Mouse (Mus musculus) megakaryocyte, adult 5-6 weeks (primary cell): ENCODE data around the gene Mospd3. TPM values are rescaled to one million over a fixed set of nuclear protein-coding genes. Genes with fewer than 3 reads are reported as not detected.

Experiments used
- ATAC-seq: 2 replicates; pipeline ENCODE4 v1.8.0; 2016; ENCODE audit warnings: mild to moderate bottlenecking, inconsistent platforms; ENCODE audit not compliant: poor library complexity, severe bottlenecking
- total RNA-seq, 2 experiments: library from RNA; stranded (forward) in 1 of 2; stranded (reverse) in 1 of 2; fragments of 153-499, 151-499 nt in 1 of 2; fragments of 221-1000, 200-1000 nt in 1 of 2; gene quantifications; 2 replicates each; pipeline versions ENCODE4 v1.2.3 to v1.2.4; 2015 to 2017

Gene Mospd3
- total RNA-seq, 2 experiments from 2014 or later = 10.6 to 60.5 TPM

DNA sequence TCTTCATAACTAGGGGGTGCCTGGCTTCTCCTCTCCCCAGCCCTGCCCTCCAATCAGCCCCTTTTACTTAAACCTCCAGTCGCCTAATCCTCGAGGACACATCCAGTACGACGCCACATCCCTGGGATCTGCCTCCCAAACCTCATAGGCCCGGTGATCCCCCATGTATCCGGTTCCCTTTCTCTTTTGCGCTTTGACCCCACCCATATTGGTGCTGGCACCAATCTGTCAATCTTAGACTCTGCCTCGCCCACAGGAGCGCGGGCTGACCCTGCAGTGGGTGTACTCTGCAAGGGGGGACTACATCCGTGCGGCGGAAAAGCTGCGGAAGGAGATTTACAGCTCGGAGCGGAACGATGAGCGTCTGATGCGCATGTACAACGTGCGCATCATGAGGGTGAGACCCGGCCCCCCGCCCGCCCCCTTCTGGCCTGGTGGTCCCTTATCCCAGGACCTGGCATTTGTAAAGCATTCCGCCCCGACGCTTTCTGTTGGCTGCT is 17.1 kb downstream of the Mospd3 start:
- ATAC-seq = no peak

DNA sequence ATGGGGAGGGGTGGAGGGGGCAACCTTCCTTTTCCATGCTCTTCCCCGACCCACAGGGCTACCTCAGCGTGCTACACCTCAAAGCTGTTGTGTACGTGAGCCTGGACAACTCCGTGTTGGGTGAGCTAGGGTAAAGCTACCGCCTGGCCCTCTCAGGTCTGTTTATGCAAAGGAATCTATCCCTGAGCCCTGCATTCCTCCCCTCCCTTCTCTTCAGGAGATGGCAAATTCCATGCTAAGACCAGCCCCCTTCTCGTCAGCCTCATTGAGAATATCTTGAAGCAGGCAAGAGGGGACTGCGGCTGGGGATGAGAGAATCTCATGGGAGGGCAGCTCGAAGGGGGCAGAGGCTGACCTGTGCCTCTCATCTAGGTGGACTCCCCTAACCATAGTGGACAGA is 18.2 kb downstream of the Mospd3 start:
- no peak for ATAC-seq

DNA sequence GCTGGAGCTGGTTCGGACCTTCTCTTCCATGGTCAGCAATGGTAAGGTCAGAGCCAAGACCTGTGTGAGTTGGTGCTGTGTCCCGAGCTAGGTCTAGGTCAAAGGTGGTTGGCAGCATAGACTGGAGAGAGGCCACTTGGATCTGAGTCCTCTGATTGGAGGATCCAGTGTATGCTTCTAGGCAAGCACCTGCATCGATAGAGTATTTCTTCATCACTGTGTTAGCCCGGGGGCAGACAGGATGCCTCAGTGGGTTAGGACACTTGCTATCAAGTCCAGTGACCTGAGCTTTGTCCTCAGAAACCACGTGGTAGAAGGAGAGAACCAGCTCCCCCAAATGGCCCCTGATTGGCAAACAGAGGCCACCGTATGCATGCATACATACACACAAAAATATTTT is 20.6 kb downstream of the Mospd3 start:
- ATAC-seq = no peak

DNA sequence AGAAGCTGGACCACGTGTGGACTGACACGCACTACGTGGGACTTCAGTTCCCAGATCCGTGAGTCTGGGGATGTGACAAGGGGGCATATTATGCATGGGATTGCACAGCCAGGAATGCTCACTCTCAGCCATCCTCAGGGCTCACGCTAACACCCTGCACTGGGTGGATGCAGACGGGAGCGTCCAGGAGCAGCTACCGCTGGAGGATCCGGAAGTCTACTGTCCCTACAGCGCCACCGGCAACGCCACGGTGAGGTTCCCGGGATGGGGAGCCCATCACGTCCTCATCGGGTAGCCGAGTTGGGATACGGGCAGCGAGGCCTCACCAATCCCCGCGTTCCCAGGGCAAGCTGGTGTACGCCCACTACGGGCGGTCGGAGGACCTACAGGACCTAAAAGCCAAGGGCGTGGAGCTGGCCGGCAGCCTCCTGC is 26.4 kb downstream of the Mospd3 start:
- ATAC-seq = no peak

DNA sequence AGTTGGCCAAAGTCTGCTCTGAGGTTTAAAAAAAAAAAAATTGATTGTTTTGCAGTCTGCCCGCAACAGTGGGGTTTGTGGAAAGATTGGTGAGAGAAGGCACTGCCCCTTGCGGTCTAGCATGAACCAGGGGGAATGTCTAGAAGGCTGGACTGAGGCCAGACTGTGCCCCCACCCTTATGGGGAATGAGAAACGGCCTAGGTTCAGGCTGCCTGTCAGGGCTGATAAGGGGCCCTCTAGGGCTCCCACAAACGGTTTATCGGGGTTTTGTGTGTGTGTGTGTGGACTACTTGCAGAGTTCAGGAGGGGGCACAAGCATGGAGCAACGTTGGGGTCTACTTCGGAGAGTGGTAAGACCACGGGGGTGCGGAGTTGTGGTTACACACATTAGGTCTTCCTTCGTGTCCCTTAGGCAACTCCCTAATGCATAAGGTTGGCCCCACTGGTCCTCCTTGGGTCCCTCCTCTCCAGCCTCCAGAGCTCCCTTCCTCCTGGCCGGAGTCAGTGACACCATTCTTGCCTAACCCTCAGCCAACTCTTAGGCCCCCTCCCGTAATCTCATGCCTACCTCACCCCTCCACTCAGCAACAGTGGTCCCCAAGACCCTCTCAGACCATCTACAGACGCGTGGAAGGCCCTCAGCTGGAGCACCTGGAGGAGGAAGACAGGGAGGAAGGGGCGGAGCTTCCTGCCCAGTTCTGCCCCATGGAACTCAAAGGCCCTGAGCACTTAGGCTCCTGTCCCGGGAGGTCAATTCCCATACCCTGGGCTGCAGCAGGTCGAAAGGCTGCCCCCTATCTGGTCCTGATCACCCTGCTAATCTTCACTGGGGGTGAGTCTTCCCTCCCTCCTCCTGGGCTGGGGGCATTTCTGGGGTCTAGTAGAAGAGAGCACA is 29.9 kb downstream of the Mospd3 start:
- ATAC-seq = peak; percentile 43

DNA sequence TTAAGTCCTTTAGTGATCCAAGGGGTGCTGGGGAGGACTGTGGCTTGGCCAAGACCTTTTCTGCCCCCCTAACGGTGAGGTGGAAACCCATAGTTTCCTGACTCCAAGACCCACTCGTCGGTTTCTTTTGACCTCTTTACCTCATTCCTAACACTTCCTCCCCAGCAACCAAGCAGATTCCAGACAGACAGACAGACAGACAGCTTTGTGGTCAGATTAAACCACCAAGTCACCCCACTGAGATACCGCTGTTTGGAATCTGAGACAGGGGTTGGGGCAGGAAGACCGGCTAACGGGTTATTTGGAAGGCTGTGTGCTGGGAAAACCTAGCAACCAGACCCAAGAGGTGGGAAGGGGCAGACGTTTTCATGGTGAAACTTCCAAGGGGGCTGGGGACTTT is 30.7 kb downstream of the Mospd3 start:
- ATAC-seq = peak; percentile 3; the same call in 1 of the 2 replicates

DNA sequence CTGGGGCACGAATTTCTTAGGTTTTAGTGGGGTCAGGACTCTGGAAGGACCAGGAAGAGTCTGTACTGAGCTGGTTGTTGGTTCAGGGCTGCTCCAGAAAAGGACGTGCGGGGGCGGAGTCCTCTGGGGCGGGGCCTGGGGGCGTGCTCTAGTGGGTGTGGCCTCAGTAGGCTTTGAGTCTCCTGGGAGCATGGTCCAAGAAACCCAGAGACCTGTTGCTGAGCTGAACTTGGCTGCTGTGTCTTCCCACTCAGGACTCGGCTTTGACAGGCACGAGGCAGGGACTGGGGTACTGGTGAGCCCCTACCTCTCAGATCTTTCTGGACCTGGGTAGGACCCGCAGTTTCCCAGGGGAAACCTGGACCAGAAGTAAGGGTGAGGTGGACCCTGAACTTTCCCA is 31.2 kb downstream of the Mospd3 start, which contains the start of gene Tfr2:
Gene Tfr2 (plus strand): TSS at position 176 of the 400 bp plus-strand sequence.
- peak; percentile 87 for ATAC-seq

DNA sequence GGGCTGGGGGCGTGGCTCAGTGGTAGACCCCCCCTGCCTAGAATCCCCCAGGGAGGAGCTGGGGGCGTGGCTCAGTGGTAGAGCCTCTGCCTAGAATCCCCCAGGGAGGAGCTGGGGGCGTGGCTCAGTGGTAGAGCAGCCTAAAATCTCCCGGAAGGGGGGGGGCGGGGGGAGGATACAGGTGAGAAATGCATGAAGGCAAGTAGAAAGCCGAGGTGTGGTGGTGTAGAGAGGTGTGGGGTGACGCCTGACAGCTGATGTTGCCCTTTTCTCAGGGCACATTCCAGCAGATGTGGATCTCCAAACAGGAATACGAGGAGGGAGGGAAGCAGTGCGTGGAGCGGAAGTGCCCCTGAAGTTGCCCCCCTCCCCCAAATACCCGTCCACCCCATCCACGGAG is 31.8 kb downstream of the Mospd3 start:
- ATAC-seq = no peak

DNA sequence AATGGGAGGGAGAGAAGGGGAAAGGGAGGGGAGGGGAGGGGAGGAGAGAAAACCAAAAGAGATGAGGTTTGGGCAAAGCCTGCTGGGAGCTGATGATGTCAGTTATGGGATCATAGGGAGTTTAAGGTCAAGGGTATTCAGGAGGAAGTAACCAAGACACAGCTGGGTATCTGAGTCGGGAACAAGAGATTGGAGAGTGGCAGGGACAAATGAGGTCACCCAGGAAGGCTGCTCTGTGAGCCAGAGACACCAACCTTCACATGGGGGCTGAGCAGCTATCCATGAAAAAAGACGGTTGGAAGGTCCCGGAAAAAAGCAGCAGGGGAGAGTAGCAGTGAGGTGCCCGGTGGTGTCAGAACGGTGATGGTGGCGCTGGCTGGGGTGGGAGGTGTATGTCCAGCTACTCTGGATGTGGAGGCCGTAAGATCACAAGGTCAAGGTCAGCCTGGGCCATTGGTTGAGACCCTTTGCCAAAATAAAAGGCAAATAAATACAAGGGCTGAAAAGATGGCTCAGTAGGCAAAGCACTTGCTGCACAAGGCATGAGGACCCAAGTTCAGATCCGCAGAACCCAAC is 32.5 kb downstream of the Mospd3 start:
- ATAC-seq = no peak

DNA sequence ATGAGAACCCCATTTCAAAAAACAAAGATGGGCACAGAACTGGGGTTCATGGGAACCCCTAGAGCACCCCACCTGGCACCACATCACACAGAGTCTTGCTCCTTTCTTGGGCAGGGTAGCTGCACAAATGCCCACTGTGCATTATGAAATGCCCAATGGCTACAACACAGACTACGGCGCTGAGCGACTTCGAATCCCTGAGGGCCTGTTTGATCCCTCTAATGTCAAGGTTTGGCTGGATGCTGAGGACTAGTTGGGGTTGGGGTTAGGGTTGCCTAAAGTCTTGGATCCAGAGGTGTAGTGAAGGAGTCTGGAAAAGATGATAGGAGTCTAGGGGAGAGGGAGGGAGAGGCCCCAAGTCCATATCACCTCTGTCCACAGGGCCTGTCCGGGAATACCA is 34.4 kb downstream of the Mospd3 start:
- no peak for ATAC-seq

DNA sequence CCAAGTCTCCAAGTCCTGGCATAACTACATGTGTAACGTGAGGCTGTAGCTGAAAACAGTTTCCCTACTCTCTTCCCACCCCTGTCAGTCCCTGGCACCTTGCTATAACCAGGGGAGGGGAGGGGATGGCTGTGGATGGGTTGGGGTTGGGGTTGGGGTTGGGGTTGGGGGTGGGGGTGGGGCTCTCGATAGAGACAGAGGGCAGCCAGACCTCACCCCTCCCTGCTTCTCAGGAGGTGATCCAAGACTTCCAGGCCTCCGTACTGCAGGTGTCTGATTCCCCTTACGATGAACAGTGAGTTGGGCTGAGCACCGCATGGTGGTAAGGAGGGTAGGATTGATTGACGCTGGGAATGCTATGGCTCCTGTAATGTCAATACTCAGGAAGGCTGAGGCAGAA is 35.1 kb downstream of the Mospd3 start:
- no peak for ATAC-seq

DNA sequence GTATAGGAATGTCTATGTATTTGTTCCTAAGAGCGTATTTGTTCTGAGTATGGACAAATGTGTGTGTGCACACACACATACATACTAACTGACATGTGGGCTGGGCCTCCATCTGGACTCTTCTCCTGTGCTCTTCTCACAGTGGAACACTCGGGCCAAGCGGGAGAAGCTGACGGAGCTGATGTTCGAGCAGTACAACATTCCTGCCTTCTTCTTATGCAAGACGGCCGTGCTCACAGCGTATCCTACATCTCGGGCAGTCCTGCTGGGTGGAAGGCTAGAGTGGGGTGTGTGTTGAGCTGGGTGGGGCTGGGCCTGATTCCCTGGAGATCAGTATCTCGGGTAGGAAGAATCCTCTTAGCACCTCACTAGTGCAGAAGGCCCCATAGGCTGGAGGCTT is 37.9 kb downstream of the Mospd3 start:
- ATAC-seq = no peak

DNA sequence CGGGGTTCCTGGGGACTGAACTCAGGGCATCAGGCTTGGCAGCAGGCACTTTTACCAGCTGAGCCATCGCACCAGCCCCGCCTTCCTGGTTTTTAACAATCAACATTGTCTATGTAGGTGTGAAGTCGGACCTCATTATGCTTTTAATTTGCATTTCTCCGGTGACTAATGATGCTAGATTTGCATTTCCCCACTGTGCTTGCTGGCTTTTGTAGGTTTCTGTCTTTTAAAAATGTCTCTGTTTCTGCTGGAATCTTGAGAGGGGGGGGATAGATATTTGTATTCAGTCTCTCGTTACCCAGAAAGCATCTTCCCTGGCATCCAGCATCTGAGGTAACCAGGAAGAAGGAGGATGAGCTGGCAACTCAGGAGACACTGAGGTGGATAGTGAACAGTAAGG is 39.3 kb downstream of the Mospd3 start:
- ATAC-seq = no peak

DNA sequence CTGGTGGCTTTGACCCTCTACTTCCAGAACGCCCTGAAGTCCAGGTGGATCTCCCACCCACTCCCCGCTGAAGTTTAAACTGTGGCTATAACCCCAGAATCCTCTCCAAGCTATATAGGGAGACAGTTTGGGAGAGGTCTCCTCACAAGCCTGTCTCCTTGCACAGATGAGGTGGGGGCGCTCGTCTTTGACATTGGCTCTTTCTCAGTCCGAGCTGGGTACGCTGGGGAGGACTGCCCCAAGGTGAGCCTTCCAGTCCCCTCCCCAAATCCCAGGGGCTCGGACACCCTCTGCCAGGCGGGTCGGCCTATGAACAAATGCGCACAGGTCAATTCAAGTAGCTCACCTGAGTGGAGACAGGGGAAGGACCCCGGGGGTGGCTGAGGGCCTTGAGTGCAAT is 47.0 kb downstream of the Mospd3 start:
- ATAC-seq = no peak

DNA sequence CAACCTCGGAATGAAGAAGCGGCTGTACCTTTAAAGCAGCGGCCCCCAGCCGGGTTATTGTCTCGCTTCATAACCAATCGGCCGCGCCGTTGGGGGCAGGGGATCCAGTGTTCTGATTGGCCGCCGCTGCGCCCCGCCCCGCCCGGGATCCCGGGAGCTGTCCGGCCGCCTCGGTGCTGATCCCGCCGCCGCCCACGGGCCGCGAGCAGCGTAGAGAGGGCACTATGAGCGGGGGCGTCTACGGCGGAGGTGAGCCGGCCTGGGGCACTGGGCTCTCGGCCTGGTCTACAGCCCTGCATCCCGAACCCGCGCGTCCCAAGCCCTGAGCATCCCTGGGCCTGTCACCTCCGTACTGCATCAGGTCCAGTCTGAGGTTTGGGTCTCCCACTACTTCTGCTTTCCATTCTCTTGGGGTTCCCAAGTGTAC is 47.4 kb downstream of the Mospd3 start, which contains the start of gene Actl6b:
Gene Actl6b (plus strand): TSS at position 107 of the 427 bp plus-strand sequence.
- ATAC-seq = peak; percentile 57

DNA sequence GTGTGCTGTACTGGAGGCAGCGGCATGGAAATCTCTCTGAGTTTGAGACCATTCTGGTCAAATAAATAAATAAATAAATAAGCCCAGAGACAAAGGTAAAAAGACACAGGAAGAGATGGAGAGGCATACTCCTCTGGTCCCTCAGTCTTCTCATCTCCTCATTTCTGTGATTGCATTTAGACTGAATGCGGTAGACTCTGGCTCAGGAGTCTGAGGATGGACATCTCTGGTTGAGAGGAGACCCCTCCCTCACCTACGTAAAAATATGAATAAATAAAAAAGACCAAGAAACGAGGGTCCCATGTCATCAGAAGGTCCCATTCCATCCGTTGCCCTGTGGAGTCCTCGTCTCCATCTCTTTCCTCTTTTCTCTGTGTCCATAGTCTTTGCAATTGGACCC is 47.9 kb downstream of the Mospd3 start:
- ATAC-seq = no peak

DNA sequence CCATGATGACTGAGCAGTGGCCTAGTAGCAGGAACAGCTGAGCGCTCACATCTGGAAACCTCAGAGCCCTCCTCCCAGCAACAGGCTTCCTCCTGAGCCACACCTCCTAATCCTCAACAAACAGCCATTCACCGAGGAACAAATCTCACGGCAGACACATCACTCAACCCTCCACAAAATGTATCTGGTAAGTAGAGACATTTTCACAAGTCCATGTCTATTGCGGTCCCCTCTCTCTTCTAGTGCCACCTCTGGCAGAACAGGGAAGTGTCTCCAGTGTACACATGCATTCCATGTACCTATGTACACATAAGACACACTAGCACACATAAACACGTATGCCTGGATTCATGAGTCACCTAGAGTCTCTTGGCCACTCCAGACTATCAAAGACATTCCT is 49.7 kb downstream of the Mospd3 start:
- ATAC-seq = 0 out of 2 replicates have a peak, but pooled peaks have one; percentile 40

DNA sequence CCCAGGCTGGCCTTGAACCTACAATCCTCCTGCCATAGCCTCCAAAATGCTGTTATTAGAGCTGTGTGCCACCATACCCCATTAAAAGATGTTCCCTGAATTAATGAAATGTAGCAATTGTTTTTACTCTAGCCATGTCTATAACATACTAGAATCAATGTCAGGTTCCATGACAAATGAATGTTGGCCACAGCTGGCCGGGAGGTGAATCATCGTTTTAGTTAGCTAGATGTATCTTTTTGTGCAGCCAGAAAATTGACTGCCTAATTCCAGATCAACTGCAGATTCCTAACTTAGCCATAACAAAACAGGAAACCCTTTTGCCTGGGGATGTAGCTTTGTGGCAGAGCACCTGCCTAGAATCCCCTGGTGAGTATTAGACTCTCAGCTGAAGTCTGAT is 51.0 kb downstream of the Mospd3 start:
- ATAC-seq = no peak
